Mouse (Mus musculus) granulocyte monocyte progenitor cell, adult 5-6 weeks (primary cell): ENCODE data around the gene Mecp2. TPM values are rescaled to one million over a fixed set of nuclear protein-coding genes. Genes with fewer than 3 reads are reported as not detected.

Experiments used
- ATAC-seq: replicated peaks from 2 replicates; pipeline ENCODE4 v1.8.0; 2016; ENCODE audit warnings: mild to moderate bottlenecking, moderate TSS enrichment, inconsistent platforms; ENCODE audit not compliant: poor library complexity, severe bottlenecking
- total RNA-seq, 2 experiments: library from RNA; stranded (forward) in 1 of 2; stranded (reverse) in 1 of 2; fragments of 200-712, 200-1000 nt in 1 of 2; fragments of >200 nt in 1 of 2; fragmentation: Nextera tagmentation in 1 of 2; gene quantifications; 2 replicates each; pipeline ENCODE4 v1.2.3; 2014 to 2017

The Mecp2 gene
- total RNA-seq, 2 experiments from 2014 or later, result 11.6 to 19.9 TPM

GRCm38 (mm10) chrX:74022795-74023187 is 112.4 kb downstream of the Mecp2 start:
- ATAC-seq, result no peak

GRCm38 (mm10) chrX:74014597-74014996 is 120.6 kb downstream of the Mecp2 start:
- no peak for ATAC-seq

- ATAC-seq, result no peak
Observed at GRCm38 (mm10) chrX:74008063-74008462, 127.1 kb downstream of the Mecp2 start.

GRCm38 (mm10) chrX:74006401-74006800 is 128.8 kb downstream of the Mecp2 start:
- no peak for ATAC-seq

- ATAC-seq, result peak; percentile 70
Observed at GRCm38 (mm10) chrX:74003644-74004043, 131.5 kb downstream of the Mecp2 start.

- ATAC-seq, result no peak
Observed at GRCm38 (mm10) chrX:74001024-74001423, 134.1 kb downstream of the Mecp2 start.

- ATAC-seq, result peak; percentile 96
Observed at GRCm38 (mm10) chrX:73998911-73999869, 136.0 kb downstream of the Mecp2 start.

- ATAC-seq, result no peak
Observed at GRCm38 (mm10) chrX:73977783-73978182, 157.4 kb downstream of the Mecp2 start.

Other genes with a start within 250 kb of the Mecp2 start
- not detected in 2 replicates for gene Avpr2, start 243.3 kb downstream of the Mecp2 start, total RNA-seq (2014; fragmentation: Nextera tagmentation)
- 0.09 TPM in 1 of 2 replicates, not detected in the other for gene Avpr2, start 243.3 kb downstream of the Mecp2 start, total RNA-seq (2017)
- gene L1cam, start 239.3 kb downstream of the Mecp2 start, total RNA-seq (2014; fragmentation: Nextera tagmentation), result 0.11 and 0.13 TPM in 2 replicates
- 0.26 and 1.6 TPM in 2 replicates for gene L1cam, start 239.3 kb downstream of the Mecp2 start, total RNA-seq (2017)
- gene Arhgap4, start 213.5 kb downstream of the Mecp2 start, total RNA-seq (2014; fragmentation: Nextera tagmentation), result 45.1 and 49.1 TPM in 2 replicates
- 26.4 and 36.3 TPM in 2 replicates for gene Arhgap4, start 213.5 kb downstream of the Mecp2 start, total RNA-seq (2017)
- gene Naa10, start 213.4 kb downstream of the Mecp2 start, total RNA-seq (2014; fragmentation: Nextera tagmentation), result 159 and 179 TPM in 2 replicates
- gene Naa10, start 213.4 kb downstream of the Mecp2 start, total RNA-seq (2017), result 155 and 215 TPM in 2 replicates
- gene Renbp, start 204.5 kb downstream of the Mecp2 start, total RNA-seq (2014; fragmentation: Nextera tagmentation), result 24.5 and 60.3 TPM in 2 replicates
- 13.6 and 24.3 TPM in 2 replicates for gene Renbp, start 204.5 kb downstream of the Mecp2 start, total RNA-seq (2017)
- 114 and 140 TPM in 2 replicates for gene Hcfc1, start 169.0 kb downstream of the Mecp2 start, total RNA-seq (2014; fragmentation: Nextera tagmentation)
- gene Hcfc1, start 169.0 kb downstream of the Mecp2 start, total RNA-seq (2017), result 55.5 and 63.3 TPM in 2 replicates
- gene Irak1, start 111.4 kb downstream of the Mecp2 start, total RNA-seq (2014; fragmentation: Nextera tagmentation), result 101 and 122 TPM in 2 replicates
- gene Irak1, start 111.4 kb downstream of the Mecp2 start, total RNA-seq (2017), result 54.8 and 60.7 TPM in 2 replicates
- not detected in 2 replicates for gene Opn1mw, start 7.9 kb downstream of the Mecp2 start, total RNA-seq (2014; fragmentation: Nextera tagmentation)
- not detected in 2 replicates for gene Opn1mw, start 7.9 kb downstream of the Mecp2 start, total RNA-seq (2017)
- gene Tex28, start 32.5 kb upstream of the Mecp2 start, total RNA-seq (2014; fragmentation: Nextera tagmentation), result not detected in 2 replicates
- gene Tex28, start 32.5 kb upstream of the Mecp2 start, total RNA-seq (2017), result not detected in 2 replicates
- gene Tktl1, start 41.9 kb upstream of the Mecp2 start, total RNA-seq (2014; fragmentation: Nextera tagmentation), result not detected in 2 replicates
- gene Tktl1, start 41.9 kb upstream of the Mecp2 start, total RNA-seq (2017), result not detected in 2 replicates
- 292 and 348 TPM in 2 replicates for gene Flna, start 114.5 kb upstream of the Mecp2 start, total RNA-seq (2014; fragmentation: Nextera tagmentation)
- gene Flna, start 114.5 kb upstream of the Mecp2 start, total RNA-seq (2017), result 465 and 529 TPM in 2 replicates
- 81.8 and 85.5 TPM in 2 replicates for gene Emd, start 119.3 kb upstream of the Mecp2 start, total RNA-seq (2014; fragmentation: Nextera tagmentation)
- gene Emd, start 119.3 kb upstream of the Mecp2 start, total RNA-seq (2017), result 71.0 and 75.6 TPM in 2 replicates
- 5,642 and 5,847 TPM in 2 replicates for gene Rpl10, start 135.4 kb upstream of the Mecp2 start, total RNA-seq (2014; fragmentation: Nextera tagmentation)
- 1,448 and 1,548 TPM in 2 replicates for gene Rpl10, start 135.4 kb upstream of the Mecp2 start, total RNA-seq (2017)
- gene Taz, start 146.5 kb upstream of the Mecp2 start, total RNA-seq (2014; fragmentation: Nextera tagmentation), result 29.2 and 47.6 TPM in 2 replicates
- 30.8 and 41.0 TPM in 2 replicates for gene Taz, start 146.5 kb upstream of the Mecp2 start, total RNA-seq (2017)
- gene Dnase1l1, start 147.0 kb upstream of the Mecp2 start, total RNA-seq (2014; fragmentation: Nextera tagmentation), result 28.6 and 34.8 TPM in 2 replicates
- gene Dnase1l1, start 147.0 kb upstream of the Mecp2 start, total RNA-seq (2017), result 5.0 and 9.1 TPM in 2 replicates
- gene Atp6ap1, start 161.7 kb upstream of the Mecp2 start, total RNA-seq (2014; fragmentation: Nextera tagmentation), result 109 and 114 TPM in 2 replicates
- gene Atp6ap1, start 161.7 kb upstream of the Mecp2 start, total RNA-seq (2017), result 127 and 132 TPM in 2 replicates
- gene Gdi1, start 169.6 kb upstream of the Mecp2 start, total RNA-seq (2014; fragmentation: Nextera tagmentation), result 70.7 and 101 TPM in 2 replicates
- gene Gdi1, start 169.6 kb upstream of the Mecp2 start, total RNA-seq (2017), result 15.4 and 20.4 TPM in 2 replicates
- 42.5 and 46.1 TPM in 2 replicates for gene Fam50a, start 177.7 kb upstream of the Mecp2 start, total RNA-seq (2014; fragmentation: Nextera tagmentation)
- 50.3 and 59.5 TPM in 2 replicates for gene Fam50a, start 177.7 kb upstream of the Mecp2 start, total RNA-seq (2017)
- gene Plxna3, start 193.7 kb upstream of the Mecp2 start, total RNA-seq (2014; fragmentation: Nextera tagmentation), result 3.7 and 6.3 TPM in 2 replicates
- 2.5 and 2.6 TPM in 2 replicates for gene Plxna3, start 193.7 kb upstream of the Mecp2 start, total RNA-seq (2017)
- 72.4 and 93.2 TPM in 2 replicates for gene Lage3, start 218.3 kb upstream of the Mecp2 start, total RNA-seq (2014; fragmentation: Nextera tagmentation)
- 23.5 and 28.4 TPM in 2 replicates for gene Lage3, start 218.3 kb upstream of the Mecp2 start, total RNA-seq (2017)
- gene Ubl4a, start 237.9 kb upstream of the Mecp2 start, total RNA-seq (2014; fragmentation: Nextera tagmentation), result 49.7 and 50.3 TPM in 2 replicates
- gene Ubl4a, start 237.9 kb upstream of the Mecp2 start, total RNA-seq (2017), result 15.8 and 17.3 TPM in 2 replicates
- 32.0 and 39.6 TPM in 2 replicates for gene Slc10a3, start 238.0 kb upstream of the Mecp2 start, total RNA-seq (2014; fragmentation: Nextera tagmentation)
- 12.8 and 18.3 TPM in 2 replicates for gene Slc10a3, start 238.0 kb upstream of the Mecp2 start, total RNA-seq (2017)